Mouse (Mus musculus) kidney, adult 2 months (tissue): ENCODE results near the gene Nap1l4. TPM values are rescaled to one million over a fixed set of nuclear protein-coding genes. Genes with fewer than 3 reads are reported as not detected.

Source experiments
- DNase-seq: peaks from one replicate; pipeline ENCODE4 v3.0.0; 2021
- H3K27ac ChIP-seq: fragments of 200-500 bp; 2 replicates; pipeline ENCODE4 v1.5.1; 2012; ENCODE audit warnings: low read depth, low read length, control low read depth, inconsistent platforms; ENCODE audit not compliant: insufficient read depth
- H3K27me3 ChIP-seq: fragments of 200-500 bp; replicated peaks from 2 replicates; pipeline ENCODE4 v1.6.1; 2012; ENCODE audit warnings: mild to moderate bottlenecking, moderate library complexity, low read length, inconsistent platforms; ENCODE audit not compliant: control insufficient read depth, insufficient read depth
- H3K36me3 ChIP-seq: fragments of 200-500 bp; 2 replicates; pipeline ENCODE4 v1.6.1; 2012; ENCODE audit warnings: mild to moderate bottlenecking, moderate library complexity, low read length, inconsistent platforms; ENCODE audit not compliant: control insufficient read depth, insufficient read depth
- H3K4me1 ChIP-seq: fragments of 200-500 bp; 2 replicates; pipeline ENCODE4 v1.6.1; 2011; ENCODE audit warnings: low read length; ENCODE audit not compliant: control insufficient read depth, insufficient read depth
- H3K4me3 ChIP-seq: fragments of 200-500 bp; 2 replicates; pipeline ENCODE4 v1.5.1; 2011; ENCODE audit warnings: mild to moderate bottlenecking, low read depth, low read length, control low read depth; ENCODE audit not compliant: insufficient read depth
- CTCF ChIP-seq: fragments of 200-500 bp; conservative IDR thresholded peaks from 2 replicates; pipeline ENCODE4 v1.5.1; 2011; ENCODE audit warnings: low read depth, mild to moderate bottlenecking, control low read depth, low read length, moderate library complexity, mixed read lengths; ENCODE audit not compliant: insufficient read depth, insufficient read length
- POLR2A ChIP-seq: fragments of 200-500 bp; IDR thresholded peaks from one replicate; pipeline ENCODE4 v1.6.1; 2011; ENCODE audit warnings: low read depth, low read length, control low read depth
- WGBS: fragments of 180-500 bp; shearing (Covaris S2); methylation state at CpG from one replicate; pipeline ENCODE4 v1.1.7; 2018; 5-methylcytosine and 5-hydroxymethylcytosine counted together
- polyA plus RNA-seq: library from polyadenylated mRNA; depleted of rRNA; stranded (reverse); fragments of >200 nt; gene quantifications from 2 replicates; pipeline ENCODE4 v1.2.3, GENCODE M21; 2012; rRNA removed

The Nap1l4 gene
- polyA plus RNA-seq, result 60.2 and 68.7 TPM in 2 replicates

GRCm38 (mm10) chr7:143548976-143549457, at the start of gene Nap1l4:
Nap1l4 (minus strand) TSS chr7:143549106.
- H3K27ac ChIP-seq, result peak within 1 kb of the TSS; percentile 95
- no peaks in the 10 kb centered on the region for H3K36me3 ChIP-seq
- no peaks in the 10 kb centered on the region for H3K27me3 ChIP-seq
- peak within 1 kb of the TSS; percentile 93 for H3K4me3 ChIP-seq
- under 1% methylated on average over 42 of the region's 43 CpGs for WGBS
- TF ChIP-seq POLR2A (peak; percentile 63), CTCF (no peak)
- H3K4me1 ChIP-seq, result peaks cover 2% of the 10 kb centered on the region; the same call in 1 of the 2 replicates
- peak; percentile 100 for DNase-seq

- no peak for TF ChIP-seq CTCF
- H3K27ac ChIP-seq, result no peak overlapping the region
- WGBS, result 51% methylated on average over 5 of the region's 5 CpGs
- H3K4me1 ChIP-seq, result peaks cover 9% of the 10 kb centered on the region; the same call in 1 of the 2 replicates
- peak; percentile 15 for DNase-seq
- H3K27me3 ChIP-seq, result no peaks in the 10 kb centered on the region
- H3K4me3 ChIP-seq, result no peak overlapping the region
- H3K36me3 ChIP-seq, result no peaks in the 10 kb centered on the region
These were observed 46.0 kb upstream of the Nap1l4 start for GRCm38 (mm10) chr7:143594865-143595264.

DNA sequence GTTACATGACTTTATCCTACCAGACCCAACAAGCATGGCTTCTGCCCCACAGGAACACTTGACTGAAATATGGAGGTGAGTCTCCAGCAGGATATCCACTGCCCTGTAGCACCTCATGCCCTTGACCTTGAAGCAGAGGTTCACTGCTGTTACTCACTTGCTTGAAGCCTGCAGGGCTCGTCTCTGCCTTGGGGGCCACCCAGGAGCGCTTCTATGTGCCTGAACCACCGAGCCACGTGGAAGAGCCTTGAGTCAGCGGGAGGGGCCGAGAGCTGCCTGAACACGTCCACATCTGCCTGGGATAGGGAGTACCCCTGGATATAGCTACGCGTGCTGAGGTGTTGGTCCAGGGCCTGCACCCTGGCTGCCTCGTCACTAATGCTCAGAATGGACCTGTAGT, 43.3 kb upstream of the Nap1l4 start:
- DNase-seq, result no peak
- TF ChIP-seq POLR2A (no peak), CTCF (no peak)
- WGBS, result 90% methylated on average over 10 of the region's 10 CpGs
- Histone ChIP-seq H3K27ac (no peak overlapping the region), H3K4me3 (no peak overlapping the region), H3K4me1 (no peaks in the 10 kb centered on the region), H3K36me3 (no peaks in the 10 kb centered on the region), H3K27me3 (no peaks in the 10 kb centered on the region)

DNA sequence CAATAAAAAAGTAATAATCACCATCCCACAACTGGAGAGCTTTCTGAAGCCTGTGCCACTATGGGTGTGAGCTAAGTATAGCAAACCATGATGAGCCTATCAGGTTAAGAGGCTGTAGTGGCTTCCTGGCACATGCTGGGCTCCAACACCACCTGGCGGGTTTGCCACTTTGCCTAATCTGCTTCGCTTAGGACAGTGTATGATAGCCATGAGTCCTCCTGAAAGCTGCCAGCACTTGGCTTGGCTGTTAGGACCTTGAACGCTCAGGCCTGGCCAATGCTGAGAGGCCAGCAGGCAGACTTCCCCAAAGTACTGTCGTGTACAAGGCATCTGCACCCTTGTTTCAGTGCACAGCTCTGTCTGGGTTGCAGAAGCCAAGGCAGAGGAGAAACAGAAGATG, 39.1 kb upstream of the Nap1l4 start:
- Histone ChIP-seq H3K4me1 (no peaks in the 10 kb centered on the region), H3K36me3 (no peaks in the 10 kb centered on the region), H3K27me3 (no peaks in the 10 kb centered on the region), H3K27ac (no peak overlapping the region), H3K4me3 (no peak overlapping the region)
- no peak for TF ChIP-seq CTCF
- WGBS, result 91% methylated on average over 4 of the region's 4 CpGs
- DNase-seq, result no peak

DNA sequence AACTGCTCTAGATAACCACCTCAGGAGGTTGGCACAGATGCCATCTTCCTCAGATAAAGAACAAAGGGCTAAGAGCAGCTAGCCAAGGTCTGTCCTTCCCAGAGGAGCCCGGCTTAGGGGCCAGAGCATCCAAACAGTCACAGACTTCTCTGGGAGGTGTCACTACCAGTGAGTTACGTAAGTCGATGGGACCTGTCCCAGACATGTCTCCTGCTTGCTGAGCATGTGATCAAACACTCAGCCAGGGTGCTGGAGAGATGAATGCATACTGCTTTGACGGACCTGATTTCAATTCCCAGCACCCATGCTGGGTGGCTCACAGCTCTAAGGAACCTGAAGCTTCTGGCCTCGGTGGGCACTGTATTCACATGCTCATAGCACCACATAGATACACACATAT, 38.7 kb upstream of the Nap1l4 start:
- Histone ChIP-seq H3K27ac (no peak overlapping the region), H3K27me3 (no peaks in the 10 kb centered on the region), H3K36me3 (no peaks in the 10 kb centered on the region), H3K4me3 (no peak overlapping the region), H3K4me1 (no peaks in the 10 kb centered on the region)
- TF ChIP-seq POLR2A (no peak), CTCF (no peak)
- DNase-seq, result no peak
- 89% methylated on average over 5 of the region's 5 CpGs for WGBS

- Histone ChIP-seq H3K27me3 (no peaks in the 10 kb centered on the region), H3K36me3 (no peaks in the 10 kb centered on the region), H3K27ac (no peak overlapping the region), H3K4me3 (no peak overlapping the region), H3K4me1 (no peaks in the 10 kb centered on the region)
- peak; percentile 62 for DNase-seq
- TF ChIP-seq POLR2A (no peak), CTCF (peak; percentile 85)
- 24% methylated on average over 3 of the region's 3 CpGs for WGBS
These were observed 35.0 kb upstream of the Nap1l4 start for GRCm38 (mm10) chr7:143583956-143584355.

- no peak overlapping the region for H3K4me3 ChIP-seq
- DNase-seq, result no peak
- no peaks in the 10 kb centered on the region for H3K4me1 ChIP-seq
- TF ChIP-seq POLR2A (no peak), CTCF (no peak)
- no peaks in the 10 kb centered on the region; the same call in 1 of the 2 replicates for H3K36me3 ChIP-seq
- H3K27me3 ChIP-seq, result no peaks in the 10 kb centered on the region
- WGBS, result 82% methylated on average over 5 of the region's 5 CpGs
- no peak overlapping the region for H3K27ac ChIP-seq
These were observed 34.1 kb upstream of the Nap1l4 start for GRCm38 (mm10) chr7:143583025-143583424.

GRCm38 (mm10) chr7:143575751-143576150, 26.8 kb upstream of the Nap1l4 start:
- H3K36me3 ChIP-seq, result no peaks in the 10 kb centered on the region; the same call in 1 of the 2 replicates

More at GRCm38 (mm10) chr7:143575751-143576150, 26.8 kb upstream of the Nap1l4 start:
- 89% methylated on average over 11 of the region's 11 CpGs for WGBS
- H3K4me3 ChIP-seq, result no peak overlapping the region
- DNase-seq, result peak; percentile 54
- no peaks in the 10 kb centered on the region for H3K4me1 ChIP-seq
- TF ChIP-seq POLR2A, result no peak
- no peak for TF ChIP-seq CTCF
- no peak overlapping the region for H3K27ac ChIP-seq
- no peaks in the 10 kb centered on the region for H3K27me3 ChIP-seq
